Mouse (Mus musculus): Measurements from ENCODE around the gene Eps8. TPM values are rescaled to one million over a fixed set of nuclear protein-coding genes. Genes with fewer than 3 reads are reported as not detected.
"Not testable (repeated sequence)": the region's sequence is repeated elsewhere in the genome, so short reads cannot be mapped to it uniquely, and the experiment has no call there.

The Eps8 gene
- polyA plus RNA-seq, 1 experiment from 2014 or later = 24.5 TPM

DNA sequence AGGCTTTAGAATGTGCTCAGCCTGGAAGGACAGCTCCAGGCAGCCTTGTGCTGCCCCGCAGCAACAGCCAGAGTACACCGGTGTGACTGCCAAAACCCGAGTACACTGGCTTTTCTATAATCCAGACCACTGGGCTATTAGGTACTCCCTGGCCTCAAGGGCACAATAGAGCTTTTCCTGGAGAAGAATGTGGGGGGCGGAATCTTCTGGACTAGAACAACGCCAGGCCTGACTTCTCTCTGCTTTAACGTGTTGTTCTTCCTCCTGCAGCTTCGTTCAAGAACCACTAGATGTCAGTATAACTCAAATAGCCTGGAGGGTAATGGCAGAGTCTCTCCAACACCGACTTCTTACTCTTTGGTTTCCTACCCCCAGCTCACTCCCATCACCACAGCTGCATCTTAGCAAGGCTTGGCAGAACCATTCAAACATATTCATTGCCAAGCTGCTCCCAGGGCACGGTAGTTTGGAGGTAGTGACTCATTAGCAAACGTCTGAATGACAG, 199.1 kb downstream of the Eps8 start:
- 15% methylated on average over 10 of the region's 10 CpGs for WGBS
- H3K27ac ChIP-seq (ENCODE audit: low read depth) = no peak overlapping the region
- H3K9me3 ChIP-seq (ENCODE audit: low read depth, low read length) = no peaks in the 10 kb centered on the region
- no peak overlapping the region; the same call in 1 of the 2 replicates for H3K4me2 ChIP-seq
- H3K4me1 ChIP-seq (ENCODE audit: insufficient read depth) = no peaks in the 10 kb centered on the region
- ATAC-seq (ENCODE audit: insufficient read depth) = peak; percentile 92
- no peak overlapping the region for H3K9ac ChIP-seq
- H3K4me3 ChIP-seq (ENCODE audit: low read depth, low read length) = no peak overlapping the region
- no peaks in the 10 kb centered on the region for H3K36me3 ChIP-seq (ENCODE audit: insufficient read depth)
- H3K27me3 ChIP-seq (ENCODE audit: insufficient read depth, low read length) = no peaks in the 10 kb centered on the region
- peak; percentile 90 for TF ChIP-seq CTCF (IDR thresholded peaks at IDR 0.05; ENCODE audit: low read depth)
- DNase-seq = peak; percentile 88

DNA sequence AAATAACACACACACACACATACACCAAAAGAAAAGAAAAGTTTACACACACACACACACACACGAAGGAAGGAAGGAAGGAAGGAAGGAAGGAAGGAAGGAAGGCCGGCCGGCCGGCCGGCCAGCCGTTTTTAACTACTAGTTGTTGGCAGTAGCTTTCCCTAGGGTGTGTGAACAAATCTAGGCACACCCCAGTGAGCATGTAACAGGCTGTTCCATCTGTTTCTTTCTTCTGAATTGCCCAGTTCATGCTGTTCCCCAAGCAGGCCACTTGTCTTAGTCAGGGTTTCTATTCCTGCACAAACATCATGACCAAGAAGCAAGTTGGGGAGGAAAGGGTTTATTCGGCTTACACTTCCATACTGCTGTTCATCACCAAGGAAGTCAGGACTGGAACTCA, 208.6 kb downstream of the Eps8 start:
- not testable (repeated sequence) for ATAC-seq (ENCODE audit: insufficient read depth); H3K4me1 ChIP-seq (ENCODE audit: insufficient read depth); H3K4me3 ChIP-seq (ENCODE audit: low read depth, low read length); H3K9me3 ChIP-seq (ENCODE audit: low read depth, low read length); H3K27me3 ChIP-seq (ENCODE audit: insufficient read depth, low read length); DNase-seq; H3K4me2 ChIP-seq; H3K27ac ChIP-seq (ENCODE audit: low read depth); H3K9ac ChIP-seq; H3K36me3 ChIP-seq (ENCODE audit: insufficient read depth)
- WGBS = 60% methylated on average over 6 of the region's 7 CpGs

- Histone ChIP-seq H3K4me1 (ENCODE audit: insufficient read depth) (no peaks in the 10 kb centered on the region; the same call in 1 of the 2 replicates), H3K27me3 (ENCODE audit: insufficient read depth, low read length) (no peaks in the 10 kb centered on the region), H3K9me3 (ENCODE audit: low read depth, low read length) (no peaks in the 10 kb centered on the region), H3K4me2 (no peak overlapping the region), H3K27ac (ENCODE audit: low read depth) (no peak overlapping the region), H3K4me3 (ENCODE audit: low read depth, low read length) (no peak overlapping the region), H3K36me3 (ENCODE audit: insufficient read depth) (no peaks in the 10 kb centered on the region), H3K9ac (no peak overlapping the region)
- DNase-seq = no peak
- no peak for TF ChIP-seq CTCF (IDR thresholded peaks at IDR 0.05; ENCODE audit: low read depth)
- ATAC-seq (ENCODE audit: insufficient read depth) = no peak
- 82% methylated on average over 12 of the region's 12 CpGs for WGBS
Observed at GRCm38 (mm10) chr6:137443089-137443488, 211.6 kb downstream of the Eps8 start.

DNA sequence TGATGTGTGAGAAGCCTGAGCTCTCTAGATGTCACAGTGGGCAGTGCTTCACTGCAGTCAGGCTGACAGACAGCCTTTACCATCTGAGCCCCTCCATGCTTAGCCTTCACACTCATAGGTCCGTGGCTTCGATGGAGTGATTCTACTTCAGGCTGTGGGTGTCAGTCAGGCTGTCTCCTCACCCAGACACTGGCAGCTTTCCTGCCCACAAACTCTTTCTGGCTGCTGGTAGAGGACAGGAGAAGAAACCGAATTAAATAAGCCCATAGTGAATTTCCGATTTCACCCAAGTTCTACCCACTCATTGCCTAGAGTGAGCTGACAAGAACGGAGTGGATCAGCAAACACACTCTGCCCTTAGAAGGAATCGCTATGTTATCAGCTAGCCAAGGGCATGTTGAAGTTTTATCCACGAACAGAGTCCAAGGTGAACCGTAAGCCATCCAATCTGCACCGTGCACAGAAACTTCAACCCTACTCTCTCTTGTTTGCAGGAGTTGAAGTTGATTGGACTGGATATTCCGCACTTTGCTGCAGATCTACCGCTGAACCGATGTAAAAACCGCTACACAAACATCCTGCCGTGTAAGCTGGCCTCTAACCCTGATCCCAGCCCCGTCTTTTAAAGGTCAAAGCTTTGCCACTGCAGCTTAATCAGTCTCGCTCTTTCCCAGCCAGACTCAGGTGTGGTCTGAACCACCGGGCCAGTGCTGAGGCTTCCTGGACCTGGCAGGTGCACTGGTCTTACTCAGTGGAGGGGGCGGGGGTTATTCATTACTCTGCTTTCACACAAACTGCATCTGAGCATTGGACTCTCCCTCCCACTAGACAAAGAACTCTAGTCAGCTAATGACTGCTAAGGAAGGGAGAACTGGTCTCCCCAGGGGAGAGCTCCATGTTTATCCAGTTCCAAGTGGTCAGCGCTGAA, 213.9 kb downstream of the Eps8 start:
- Histone ChIP-seq H3K4me2 (no peak overlapping the region), H3K27ac (ENCODE audit: low read depth) (no peak overlapping the region), H3K4me1 (ENCODE audit: insufficient read depth) (no peaks in the 10 kb centered on the region; the same call in 1 of the 2 replicates), H3K9ac (no peak overlapping the region), H3K4me3 (ENCODE audit: low read depth, low read length) (no peak overlapping the region), H3K9me3 (ENCODE audit: low read depth, low read length) (no peaks in the 10 kb centered on the region), H3K27me3 (ENCODE audit: insufficient read depth, low read length) (no peaks in the 10 kb centered on the region), H3K36me3 (ENCODE audit: insufficient read depth) (no peaks in the 10 kb centered on the region)
- no peak for TF ChIP-seq CTCF (IDR thresholded peaks at IDR 0.05; ENCODE audit: low read depth)
- DNase-seq = no peak
- WGBS = 50% methylated on average over 19 of the region's 19 CpGs
- ATAC-seq (ENCODE audit: insufficient read depth) = no peak

GRCm38 (mm10) chr6:137437902-137438580, 216.6 kb downstream of the Eps8 start:
- DNase-seq = no peak
- H3K4me3 ChIP-seq (ENCODE audit: low read depth, low read length) = no peak overlapping the region
- WGBS = 51% methylated on average over 16 of the region's 16 CpGs
- no peaks in the 10 kb centered on the region for H3K36me3 ChIP-seq (ENCODE audit: insufficient read depth)
- H3K27ac ChIP-seq (ENCODE audit: low read depth) = no peak overlapping the region; the same call in 1 of the 2 replicates
- no peak for ATAC-seq (ENCODE audit: insufficient read depth)
- TF ChIP-seq CTCF (IDR thresholded peaks at IDR 0.05; ENCODE audit: low read depth) = no peak
- no peak overlapping the region for H3K4me2 ChIP-seq
- H3K9me3 ChIP-seq (ENCODE audit: low read depth, low read length) = no peaks in the 10 kb centered on the region
- H3K27me3 ChIP-seq (ENCODE audit: insufficient read depth, low read length) = no peaks in the 10 kb centered on the region
- no peak overlapping the region for H3K9ac ChIP-seq
- H3K4me1 ChIP-seq (ENCODE audit: insufficient read depth) = no peaks in the 10 kb centered on the region; the same call in 1 of the 2 replicates

DNA sequence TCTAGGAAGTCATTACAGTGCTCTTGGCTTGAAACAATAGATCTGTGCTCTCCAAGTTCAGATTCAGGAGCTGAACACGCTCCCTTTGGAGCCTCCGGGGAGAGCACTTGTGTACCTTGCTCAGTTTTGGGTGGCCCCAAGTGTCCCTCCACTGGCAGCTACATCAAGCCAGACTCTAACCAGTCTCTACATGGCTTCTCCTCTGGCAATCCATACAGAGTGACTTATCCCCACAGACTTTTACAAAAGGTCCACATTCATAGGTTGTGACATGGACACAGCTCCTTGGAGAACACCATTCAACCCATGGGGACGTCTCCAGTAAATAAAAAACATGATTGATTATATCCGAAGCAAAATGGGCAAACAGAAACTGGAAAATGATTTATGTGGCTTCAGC, 217.2 kb downstream of the Eps8 start:
- DNase-seq (no peak), ATAC-seq (ENCODE audit: insufficient read depth) (no peak)
- 70% methylated on average over 4 of the region's 4 CpGs for WGBS
- no peak overlapping the region for H3K4me2 ChIP-seq
- H3K9ac ChIP-seq = no peak overlapping the region
- no peak overlapping the region for H3K4me3 ChIP-seq (ENCODE audit: low read depth, low read length)
- TF ChIP-seq CTCF (IDR thresholded peaks at IDR 0.05; ENCODE audit: low read depth) = no peak
- H3K9me3 ChIP-seq (ENCODE audit: low read depth, low read length) = no peaks in the 10 kb centered on the region
- no peaks in the 10 kb centered on the region for H3K36me3 ChIP-seq (ENCODE audit: insufficient read depth)
- H3K27ac ChIP-seq (ENCODE audit: low read depth) = no peak overlapping the region
- no peaks in the 10 kb centered on the region for H3K27me3 ChIP-seq (ENCODE audit: insufficient read depth, low read length)
- no peaks in the 10 kb centered on the region; the same call in 1 of the 2 replicates for H3K4me1 ChIP-seq (ENCODE audit: insufficient read depth)

All from lung, embryonic 14.5 days (tissue).